Mouse (Mus musculus) frontal cortex, postnatal 10 days (tissue): ENCODE measurements at regions not wholly inside any gene's neighbourhood (a gene's known extent, or its start where the extent isn't known, plus 50 kb on each side); places are given as distances from the start of the nearest gene placed in this dataset.
A peak's percentile ranks its signal among the peaks of the same experiment; 100 is the strongest.

Source experiments
- DNase-seq, 2 experiments: peaks; one replicate each; pipeline ENCODE4 v3.0.0; 2022; ENCODE audit warnings: low spot score in 2 of 2, mixed read lengths in 1 of 2

DNA sequence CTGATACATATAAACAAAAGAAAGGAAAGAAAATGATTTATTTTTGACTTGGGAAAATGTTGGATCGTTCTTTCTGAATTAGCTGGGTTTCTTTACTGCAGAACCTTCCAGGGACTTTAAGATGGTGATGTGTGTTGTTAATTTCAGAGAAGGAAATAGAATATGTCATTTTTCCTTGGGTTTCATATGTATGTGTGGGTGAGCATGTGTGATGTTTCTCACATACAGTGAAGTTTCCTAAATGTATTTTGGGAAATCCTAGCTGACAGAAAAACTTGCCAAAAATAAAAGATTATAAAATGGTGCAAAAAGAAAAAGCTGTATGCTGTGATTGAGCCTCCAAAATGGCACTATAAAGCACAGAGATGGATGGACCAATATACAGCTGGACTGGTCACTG, 319.2 kb downstream of the Lmx1a start:
- no peak for DNase-seq

DNA sequence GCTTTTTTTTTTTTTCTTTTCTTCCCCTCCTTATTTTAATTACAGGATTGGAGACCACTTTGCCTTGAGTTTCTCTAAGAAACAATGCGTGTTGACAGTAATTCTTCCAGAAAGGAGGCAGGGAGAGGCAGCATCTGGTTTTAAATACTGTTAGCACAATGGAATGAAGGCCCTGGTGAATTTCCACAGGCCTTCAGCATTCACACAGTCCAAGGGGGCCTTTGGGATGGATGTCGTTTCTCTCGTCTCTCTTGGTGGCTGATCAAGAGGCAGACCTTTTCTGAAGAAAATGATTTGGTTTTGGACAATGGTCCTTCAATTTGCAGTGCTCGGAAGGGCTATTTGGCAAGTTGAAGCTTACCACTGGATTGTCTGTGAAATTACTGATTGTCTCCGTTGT, 321.4 kb downstream of the Lmx1a start:
- DNase-seq, result no peak

DNA sequence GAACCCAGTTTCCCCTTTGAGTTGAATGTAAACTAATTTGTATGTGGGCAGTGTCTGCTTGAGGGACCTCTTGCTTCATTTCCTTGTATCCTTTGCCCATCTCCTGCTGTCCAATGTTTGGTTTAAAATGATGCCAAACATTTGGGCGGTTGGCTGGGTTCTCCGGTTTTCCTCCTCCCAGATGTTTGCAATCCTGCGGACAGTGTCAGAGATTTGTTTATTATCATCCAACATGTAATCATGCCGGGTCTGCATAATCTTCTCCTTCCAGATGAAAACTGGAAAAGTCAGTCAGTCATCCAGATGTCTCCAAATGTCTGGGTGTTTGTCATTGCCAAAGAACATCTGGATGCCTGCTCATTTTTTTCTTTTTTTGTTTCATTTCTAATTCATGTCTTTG, 323.0 kb downstream of the Lmx1a start:
- no peak for DNase-seq

DNA sequence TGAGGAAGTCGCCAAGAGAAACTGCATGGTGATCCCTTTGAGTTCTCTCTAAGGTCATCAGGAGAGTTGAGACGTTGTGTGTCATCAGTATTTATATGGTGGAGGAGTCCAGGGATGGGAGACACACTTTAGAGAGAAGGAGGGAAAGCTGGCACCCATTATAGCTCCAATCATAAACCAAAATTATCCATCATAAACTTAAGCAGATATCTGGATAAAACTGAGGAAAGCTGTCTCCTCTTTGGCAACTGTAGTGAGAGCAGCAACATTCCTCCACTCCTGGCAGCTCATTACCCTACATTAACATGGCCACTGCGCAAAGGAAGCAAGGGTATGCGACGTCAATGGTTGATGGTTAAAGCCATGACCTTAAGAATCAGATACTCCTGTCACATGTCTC, 323.6 kb downstream of the Lmx1a start:
- no peak for DNase-seq

DNA sequence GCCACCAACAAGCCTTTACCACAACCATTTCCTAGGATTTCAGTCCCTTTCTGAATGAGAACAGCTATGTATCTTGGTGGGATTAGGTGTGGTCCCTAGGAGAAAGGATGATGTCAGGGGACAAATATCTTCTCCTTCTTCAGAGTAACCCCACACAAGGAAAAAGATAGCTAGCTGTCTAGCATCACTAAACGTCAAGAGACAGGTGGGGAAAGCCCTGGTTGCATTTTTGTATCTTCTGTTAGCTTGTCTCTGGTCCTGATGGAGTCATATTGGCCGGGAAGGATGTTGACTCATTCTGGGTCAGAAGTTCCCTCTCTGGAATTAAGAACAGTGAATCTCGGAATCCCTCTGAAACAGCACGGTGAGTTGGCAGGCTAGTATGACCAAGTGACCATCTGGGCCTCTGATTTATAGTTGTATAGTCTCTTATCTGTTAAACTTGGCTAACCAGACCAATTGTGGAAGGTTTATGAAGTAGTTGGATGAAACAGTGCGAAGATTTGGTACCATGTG, 327.4 kb downstream of the Lmx1a start:
- DNase-seq, result no peak

DNA sequence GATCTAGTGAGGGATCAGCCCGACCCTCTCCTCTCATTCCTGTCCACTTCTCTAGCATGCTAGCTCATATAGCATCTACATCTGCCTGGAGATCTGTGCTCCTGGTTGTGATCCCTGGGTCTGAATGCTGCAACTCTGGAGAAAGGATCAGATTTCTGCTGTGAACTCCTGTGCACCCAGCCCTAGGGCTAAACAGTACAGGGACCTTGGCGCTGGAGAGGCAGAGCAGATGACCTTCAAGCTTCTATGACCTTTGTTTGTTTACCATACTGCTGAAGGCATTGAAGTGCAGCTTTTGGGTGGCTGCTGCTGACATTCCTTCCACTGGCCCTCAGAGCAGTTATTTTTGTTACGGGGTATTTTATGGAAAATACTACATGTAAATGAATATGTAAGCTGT, 337.4 kb downstream of the Lmx1a start:
- DNase-seq, result no peak

DNA sequence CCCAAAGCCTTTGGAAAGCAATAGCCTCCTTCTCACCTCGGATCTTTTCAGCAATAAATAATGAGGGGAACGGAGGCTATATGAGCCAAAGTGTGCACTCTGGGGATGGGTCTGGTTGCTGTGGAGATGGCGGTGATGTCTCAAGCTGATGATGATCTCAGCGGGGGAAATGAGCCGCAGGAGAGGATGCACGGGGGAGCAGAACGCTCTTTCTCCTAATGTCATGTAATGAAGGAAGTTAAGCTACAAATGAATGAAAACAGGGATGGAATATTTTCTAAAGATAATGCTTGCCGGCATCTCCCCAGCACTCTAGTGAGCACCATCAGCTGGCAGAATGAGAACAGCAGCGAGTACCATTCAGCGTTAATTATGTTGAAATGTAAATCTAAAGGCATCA, 355.7 kb downstream of the Lmx1a start:
- DNase-seq, result no peak

DNA sequence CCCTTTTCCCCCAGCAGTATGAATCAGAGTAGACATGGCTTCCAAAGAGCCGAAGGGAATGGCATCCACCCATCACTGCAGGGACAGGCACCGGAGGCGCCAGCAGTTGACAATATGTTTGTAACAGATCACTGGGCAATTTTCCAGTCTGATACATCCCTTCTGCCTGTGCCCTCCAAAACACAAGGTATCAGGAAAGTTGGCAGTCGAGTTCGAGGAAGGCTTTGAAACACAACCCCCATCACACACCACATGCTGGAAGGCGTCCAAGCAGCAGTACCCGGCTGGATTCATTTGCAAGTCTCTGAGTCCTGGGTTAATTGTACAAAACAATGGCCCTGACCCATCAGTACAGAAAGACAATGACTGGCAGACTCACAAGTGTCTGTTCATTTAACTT, 357.3 kb downstream of the Lmx1a start:
- peak; percentile 15 to 22 for DNase-seq

DNA sequence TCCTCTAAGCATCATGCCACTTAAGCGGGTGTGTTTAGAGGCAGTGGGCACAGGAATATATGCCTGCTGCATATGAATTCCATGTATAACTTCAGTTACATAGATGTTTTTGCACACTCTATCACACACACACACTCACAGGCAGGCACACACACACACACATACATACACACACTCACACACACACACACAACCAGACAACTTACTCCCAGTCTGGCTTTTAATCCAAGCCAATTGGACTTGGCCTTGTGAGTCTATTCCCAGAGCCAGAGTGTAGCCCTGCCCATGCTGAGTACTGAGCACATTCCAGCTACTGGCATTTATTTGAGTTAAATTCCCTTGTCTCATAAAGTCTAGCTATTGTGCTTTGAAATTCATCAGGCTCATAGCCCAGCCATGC, 357.7 kb downstream of the Lmx1a start:
- DNase-seq, result no peak

DNA sequence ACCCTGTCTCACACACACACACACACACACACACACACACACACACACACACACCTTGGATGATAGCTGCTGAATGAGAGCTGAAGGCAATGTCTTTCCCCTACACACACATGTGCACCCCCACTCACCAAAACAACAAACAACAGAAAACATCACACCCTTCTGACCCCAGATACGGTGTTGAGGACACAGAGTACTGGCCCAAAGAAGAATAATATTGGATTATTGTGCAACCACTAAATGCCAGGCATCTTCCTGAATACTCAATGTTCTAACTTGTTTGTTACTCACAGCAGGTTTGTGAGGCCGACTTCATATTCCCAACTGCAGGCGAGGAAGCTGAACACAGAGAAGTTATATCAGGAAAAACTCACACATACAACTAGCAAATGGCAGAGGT, 360.9 kb downstream of the Lmx1a start:
- no peak for DNase-seq

DNA sequence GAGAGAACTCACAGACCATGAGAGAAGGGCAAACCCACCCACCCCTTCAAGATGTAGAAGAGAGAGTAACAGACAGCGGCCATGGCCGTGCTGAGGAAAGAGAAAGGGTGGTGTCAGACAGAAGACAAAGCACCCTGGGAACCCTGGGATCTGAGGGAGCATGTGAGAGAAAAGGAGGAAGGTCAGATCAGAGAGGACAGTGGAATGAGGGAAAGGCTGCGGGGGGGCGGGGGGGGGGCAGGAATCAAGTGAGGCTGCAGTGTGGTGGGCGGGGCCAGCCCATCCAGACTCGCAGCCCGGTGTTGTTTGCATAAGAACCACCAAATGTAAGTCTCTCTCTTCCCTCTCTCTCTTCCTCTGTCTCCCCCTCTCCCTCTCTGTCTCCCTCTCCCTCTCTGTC, 367.4 kb downstream of the Lmx1a start:
- no peak for DNase-seq

DNA sequence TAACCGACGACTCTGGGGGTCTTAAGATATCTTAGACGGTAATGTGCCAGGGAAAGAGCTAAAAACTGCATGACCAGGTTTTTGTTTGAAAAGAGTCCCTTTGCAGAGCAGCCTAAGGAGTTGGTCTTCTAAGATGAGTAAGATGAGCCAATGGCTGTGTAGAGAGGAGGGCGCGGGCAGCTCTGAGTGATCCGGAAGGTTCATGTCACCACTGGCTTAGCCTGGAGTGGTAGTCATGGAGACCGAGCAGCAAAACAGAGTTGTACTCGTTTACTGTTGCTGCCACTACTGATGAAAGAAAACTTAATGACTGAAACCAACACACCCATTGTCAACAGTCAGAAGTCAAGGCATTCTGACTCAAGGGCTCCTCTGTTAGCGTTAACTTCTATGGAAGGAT, 368.4 kb downstream of the Lmx1a start:
- DNase-seq, result no peak

DNA sequence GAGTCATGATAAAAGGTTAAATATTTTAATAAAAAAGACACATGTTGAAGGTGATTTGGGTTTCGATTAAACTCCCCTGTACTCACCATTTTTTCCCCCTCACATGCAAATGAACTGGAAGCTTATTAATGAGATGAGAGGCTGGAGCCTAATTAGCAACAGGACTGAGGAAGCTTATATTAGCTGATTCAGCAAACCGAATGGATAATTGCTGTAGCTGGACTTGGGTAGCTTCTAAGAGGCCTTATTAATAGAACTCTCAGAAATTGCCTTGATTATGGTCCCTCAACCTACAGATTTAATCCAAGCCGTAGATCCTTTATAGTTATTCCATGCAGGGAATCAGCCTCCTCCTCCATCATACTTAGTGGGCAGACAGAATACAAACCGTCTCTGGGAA, 369.7 kb downstream of the Lmx1a start:
- DNase-seq, result no peak

DNA sequence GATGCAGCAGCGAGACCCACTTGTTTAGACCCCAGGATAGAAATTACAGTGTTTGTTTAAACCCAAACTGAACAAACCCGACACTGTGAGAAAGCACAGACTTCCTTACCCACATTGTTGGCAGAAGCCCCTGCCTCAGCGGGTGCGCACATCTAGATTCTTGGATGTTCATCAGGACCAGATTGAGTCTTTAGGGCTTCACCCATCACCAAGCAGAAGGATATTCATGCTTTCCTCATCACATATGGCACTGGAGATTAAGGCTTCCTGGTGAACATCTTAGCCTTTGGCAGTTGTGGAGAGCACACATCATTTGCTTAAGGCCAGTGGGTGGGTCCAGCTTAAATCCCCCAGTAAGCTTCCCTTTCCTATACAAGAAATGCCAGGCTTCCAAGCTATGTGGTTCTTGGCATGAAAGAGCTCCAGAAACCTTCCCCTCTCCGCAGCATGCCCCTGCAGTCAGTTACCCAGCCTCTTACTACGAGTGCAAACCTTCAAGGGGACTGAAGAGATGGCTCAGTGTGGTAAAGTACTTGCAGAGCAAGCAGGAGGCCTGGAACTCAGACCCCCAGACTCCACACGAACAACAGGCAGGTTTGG, 367.9 kb downstream of the Pbx1 start:
- no peak for DNase-seq

DNA sequence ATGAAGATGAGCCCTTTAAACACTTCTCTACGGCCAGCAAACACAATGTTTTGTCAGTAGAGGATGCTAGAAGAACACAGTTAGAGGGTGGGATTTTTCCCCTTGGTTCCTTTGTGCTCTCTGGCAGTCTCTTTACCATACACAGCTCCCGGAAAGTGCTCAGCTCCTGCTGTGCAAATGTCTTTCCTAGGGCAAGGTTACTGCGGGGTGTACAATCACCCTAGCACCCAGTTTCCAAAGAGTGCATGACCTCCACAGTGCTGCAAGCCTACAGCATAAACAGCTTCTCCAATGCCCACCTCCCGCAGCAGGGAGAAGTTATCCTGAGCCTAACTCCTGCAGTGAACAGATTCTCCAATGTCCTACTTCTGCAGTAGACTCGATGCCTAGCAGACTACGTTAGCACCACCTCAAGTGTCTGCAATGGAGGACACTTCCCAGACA, 366.4 kb downstream of the Pbx1 start:
- no peak for DNase-seq

DNA sequence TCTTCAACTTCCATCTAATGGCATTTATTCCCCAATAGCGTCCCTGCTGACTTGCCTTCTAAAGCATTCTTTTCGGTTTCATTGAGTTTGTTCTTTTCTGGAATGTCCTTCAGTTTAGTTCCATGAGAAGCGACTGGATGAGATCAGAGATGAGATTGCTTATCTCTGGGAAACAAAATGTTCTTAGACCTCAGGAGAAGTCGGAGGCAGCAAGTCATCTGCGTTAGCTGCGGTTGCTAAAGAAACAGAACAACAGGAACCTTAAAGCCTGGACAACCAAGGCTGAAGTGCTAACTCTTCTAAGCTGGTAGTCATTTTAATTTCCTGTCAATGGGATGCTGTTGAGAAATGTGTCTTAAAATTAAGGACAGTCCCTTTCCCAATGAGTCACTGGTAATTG, 365.3 kb downstream of the Pbx1 start:
- DNase-seq, result no peak

DNA sequence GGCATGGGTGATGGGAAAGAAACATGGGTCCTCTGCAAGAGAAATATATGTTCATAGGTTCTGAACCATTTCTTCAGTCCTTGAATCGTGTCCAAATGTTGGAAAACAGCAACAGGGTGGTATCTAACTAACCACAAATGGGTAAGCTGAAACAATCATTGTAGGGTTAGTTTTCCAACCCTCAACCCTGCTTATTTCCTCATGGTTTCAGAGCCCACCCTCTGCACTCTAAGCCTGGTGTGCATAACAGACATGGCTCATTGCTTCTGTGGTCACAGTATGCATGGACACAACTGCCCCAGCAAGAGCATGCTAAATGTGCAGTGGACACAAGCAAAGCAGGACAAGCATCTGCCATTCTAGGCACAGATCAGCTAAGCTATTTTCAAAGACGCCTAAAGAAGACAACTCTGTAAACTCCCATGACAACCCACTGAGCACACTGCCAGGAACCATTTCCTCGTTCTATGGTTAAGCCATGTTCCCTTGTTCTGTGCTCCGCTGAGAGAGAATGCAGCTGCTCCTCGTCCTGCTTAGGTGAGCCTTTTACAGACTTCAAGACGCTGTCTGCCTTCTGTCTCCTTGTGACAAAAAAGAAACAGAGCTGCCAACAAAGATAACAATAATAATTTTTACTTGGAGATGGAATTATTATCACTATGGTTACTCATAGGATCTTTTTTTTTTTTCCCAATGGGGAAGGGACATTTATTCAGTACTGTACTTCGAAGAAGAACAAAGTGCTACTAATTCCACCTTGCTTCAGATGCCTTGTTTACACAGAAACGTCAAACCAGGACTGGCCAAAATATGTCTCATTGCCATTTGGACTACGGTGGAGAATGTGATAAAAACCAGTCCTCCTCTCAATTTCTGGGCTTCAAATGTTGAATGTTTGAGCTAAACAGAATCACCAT, 363.8 kb downstream of the Pbx1 start:
- DNase-seq, result no peak

DNA sequence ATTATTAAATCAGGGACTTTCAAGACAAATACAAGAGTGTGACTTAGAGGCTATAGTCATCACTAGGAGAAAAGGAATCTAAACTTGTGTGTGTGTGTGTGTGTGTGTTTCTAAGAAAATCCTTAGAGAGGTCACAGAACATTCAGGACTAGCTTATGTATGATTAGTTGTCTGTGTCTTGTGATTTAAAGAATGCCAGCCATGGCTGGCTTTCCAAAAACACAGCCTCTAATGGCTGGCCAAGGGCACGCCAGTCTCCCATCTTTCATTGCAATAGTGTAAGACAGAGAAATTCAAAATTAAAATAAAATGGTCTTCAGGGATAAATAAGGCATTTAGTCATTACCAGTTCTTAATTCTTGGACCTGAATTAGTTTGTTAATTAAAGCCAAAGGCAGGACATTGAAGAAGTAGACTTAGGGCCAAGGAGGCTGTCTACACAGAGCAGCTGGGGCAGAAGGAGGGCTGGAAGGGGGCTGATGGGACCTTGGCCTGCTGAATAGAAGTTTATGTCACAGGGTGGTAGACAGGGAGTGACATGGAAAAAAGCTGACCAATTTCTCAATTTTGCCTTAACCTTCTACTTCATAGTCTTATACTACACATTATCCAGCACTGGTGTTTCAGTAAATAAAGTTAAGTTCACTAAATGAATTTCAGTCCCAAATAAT, 363.0 kb downstream of the Pbx1 start:
- DNase-seq, result no peak
